Mouse (Mus musculus): ENCODE data around the gene Rflna.

GRCm38 (mm10) chr5:125015066-125015465 lies 12.0 kb downstream of the Rflna start:
- no peak for TF ChIP-seq CTCF (IDR thresholded peaks at IDR 0.05; ENCODE audit: low read depth)
- TF ChIP-seq EP300 (IDR thresholded peaks at IDR 0.05; ENCODE audit: low read depth), result no peak
